26 mouse cellular contexts compared by ENCODE assay signal in the genomic region with DNA sequence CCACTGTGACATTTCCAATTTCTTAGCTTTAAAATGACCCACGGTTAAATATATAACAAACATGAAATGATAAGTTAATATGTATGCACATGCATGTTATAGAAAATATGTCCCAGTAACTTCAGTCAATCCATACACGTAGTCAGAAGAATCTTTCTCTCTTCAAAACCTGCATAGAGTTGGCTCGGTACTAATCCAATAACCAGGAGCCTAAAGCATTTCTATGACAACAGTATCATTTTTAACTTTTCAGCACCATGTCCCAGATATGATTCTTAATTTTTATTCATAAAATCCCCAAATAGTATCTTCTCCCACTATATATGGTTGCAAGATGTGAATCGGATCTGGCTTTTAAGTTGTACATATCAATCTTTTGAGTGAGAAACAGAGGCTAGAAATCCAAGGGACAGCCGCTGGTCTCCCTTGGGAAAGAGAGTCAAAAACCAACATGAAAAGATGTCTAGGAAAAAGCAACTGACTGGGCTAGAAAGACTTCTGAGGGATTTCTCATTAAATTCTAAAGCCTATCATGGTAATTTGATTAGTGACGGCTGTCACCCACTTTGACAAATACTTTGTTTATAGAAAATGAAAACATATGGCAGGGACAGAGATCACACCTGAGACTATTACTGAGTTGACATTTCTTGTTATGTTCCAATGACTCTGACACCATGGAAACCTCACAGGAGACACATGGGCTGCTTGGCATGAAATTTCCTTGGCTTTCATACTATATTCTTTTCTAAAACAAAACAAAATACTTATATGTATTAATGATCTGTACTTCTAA.
DNase-seq lines count a peak whose midpoint lies in the region; ATAC-seq and TF ChIP-seq lines count a peak whose summit lies in the region.
"Had no signal": no experiment of that assay in that cellular context is flagged by ENCODE, and none has a peak within 500 bp of the region (broad histone marks: within the 10 kb centered on the region; RNA-seq: fewer than 3 reads in every experiment).

No protein-coding gene starts in this region.

- H3K27ac ChIP-seq in midbrain, embryonic 11.5 days (ENCODE audit: low read depth, low read length) = no peak overlapping the region
- no peak overlapping the region for H3K27ac ChIP-seq in midbrain, embryonic 15.5 days
- no peak overlapping the region for H3K27ac ChIP-seq in hindbrain, embryonic 12.5 days
- no peak overlapping the region for H3K27ac ChIP-seq in left cerebral cortex, adult 2 months
- H3K27ac ChIP-seq: embryonic facial prominence, embryonic 12.5 days; forebrain, embryonic 12.5 days; gastrocnemius, adult 2 months; heart, embryonic 10.5 days; kidney, embryonic 15.5 days; limb, embryonic 15.5 days; liver, embryonic 14.5 days; neural tube, embryonic 12.5 days had no signal

- no peak overlapping the region for H3K9ac ChIP-seq in midbrain, embryonic 11.5 days (ENCODE audit: low read length)
- no peak overlapping the region for H3K9ac ChIP-seq in midbrain, embryonic 15.5 days
- H3K9ac ChIP-seq in hindbrain, embryonic 12.5 days = no peak overlapping the region
- H3K9ac ChIP-seq: embryonic facial prominence, embryonic 12.5 days; forebrain, embryonic 12.5 days; kidney, embryonic 15.5 days; limb, embryonic 15.5 days; liver, embryonic 14.5 days; lung, embryonic 14.5 days; neural tube, embryonic 12.5 days had no signal

- H3K4me3 ChIP-seq in midbrain, embryonic 11.5 days (ENCODE audit: low read depth, low read length) = no peak overlapping the region
- no peak overlapping the region for H3K4me3 ChIP-seq in midbrain, embryonic 15.5 days
- H3K4me3 ChIP-seq in hindbrain, embryonic 12.5 days = no peak overlapping the region
- no peak overlapping the region for H3K4me3 ChIP-seq in left cerebral cortex, adult 2 months
- H3K4me3 ChIP-seq: embryonic facial prominence, embryonic 12.5 days; forebrain, embryonic 12.5 days; gastrocnemius, adult 2 months; heart, embryonic 10.5 days; kidney, embryonic 15.5 days; limb, embryonic 15.5 days; neural tube, embryonic 12.5 days had no signal

- no peaks in the 10 kb centered on the region for H3K9me3 ChIP-seq in midbrain, embryonic 11.5 days (ENCODE audit: control insufficient read depth, low read length)
- no peaks in the 10 kb centered on the region for H3K9me3 ChIP-seq in midbrain, embryonic 15.5 days
- H3K9me3 ChIP-seq in hindbrain, embryonic 12.5 days (replicated peaks) = no peaks in the 10 kb centered on the region
- H3K9me3 ChIP-seq: embryonic facial prominence, embryonic 12.5 days; forebrain, embryonic 12.5 days; heart, embryonic 10.5 days; kidney, embryonic 15.5 days; limb, embryonic 15.5 days; neural tube, embryonic 12.5 days had no signal

- H3K27me3 ChIP-seq in midbrain, embryonic 11.5 days (ENCODE audit: control insufficient read depth, insufficient read depth, low read length) = no peaks in the 10 kb centered on the region
- H3K27me3 ChIP-seq in midbrain, embryonic 15.5 days (replicated peaks) = no peaks in the 10 kb centered on the region
- no peaks in the 10 kb centered on the region for H3K27me3 ChIP-seq in hindbrain, embryonic 12.5 days
- H3K27me3 ChIP-seq: CH12.LX; embryonic facial prominence, embryonic 12.5 days; forebrain, embryonic 12.5 days; kidney, embryonic 15.5 days; limb, embryonic 15.5 days; neural tube, embryonic 12.5 days had no signal

- no peaks in the 10 kb centered on the region; the same call in 1 of the 2 replicates for H3K4me1 ChIP-seq in midbrain, embryonic 11.5 days (ENCODE audit: control insufficient read depth, insufficient read depth, low read length)
- no peaks in the 10 kb centered on the region for H3K4me1 ChIP-seq in midbrain, embryonic 15.5 days
- no peaks in the 10 kb centered on the region; the same call in 1 of the 2 replicates for H3K4me1 ChIP-seq in hindbrain, embryonic 12.5 days
- H3K4me1 ChIP-seq: embryonic facial prominence, embryonic 12.5 days; forebrain, embryonic 12.5 days; heart, embryonic 10.5 days; kidney, embryonic 15.5 days; limb, embryonic 15.5 days; neural tube, embryonic 12.5 days had no signal

- intact Hi-C loops in gastrocnemius, postnatal 36 days (cut with DNase I) = no loop called here
- intact Hi-C loops in left cerebral cortex, adult 2 months (cut with DNase I) = no loop called here

- DNase-seq in midbrain, embryonic 11.5 days (ENCODE audit: low spot score, missing footprints) = peak; percentile 84
- peak; percentile 6 for DNase-seq in mesoderm, embryonic 11.5 days (ENCODE audit: low read depth, low spot score)
- DNase-seq in gastrocnemius, postnatal 36 days = no peak
- DNase-seq in left cerebral cortex, adult 2 months (ENCODE audit: extremely low spot score in 1 of 2, low spot score in 2 of 2) = no peak
- no peak for DNase-seq in adrenal gland, postnatal 10 days
- DNase-seq: adrenal gland, adult 2 months; cerebellum, adult 2 months; cerebellum, postnatal 25 days; gastrocnemius, adult 2 months; kidney, postnatal 4 days; left cerebral cortex, postnatal 4 days; lung, embryonic 14.5 days; right cerebral cortex, postnatal 25 days; spleen, adult 18-20 months had no signal

- WGBS in midbrain, embryonic 11.5 days = 55% methylated on average over 6 of the region's 6 CpGs
- 47% methylated on average over 6 of the region's 6 CpGs for WGBS in midbrain, embryonic 15.5 days
- 61% methylated on average over 6 of the region's 6 CpGs for WGBS in hindbrain, embryonic 12.5 days

- TF ChIP-seq CTCF in left cerebral cortex, adult 2 months (IDR thresholded peaks at IDR 0.05) = no peak

- ATAC-seq in midbrain, embryonic 11.5 days (ENCODE audit: low FRiP score) = peak; percentile 85
- no peak; the same call in 1 of the 2 replicates for ATAC-seq in midbrain, embryonic 15.5 days (replicated peaks)
- peak; percentile 91 for ATAC-seq in hindbrain, embryonic 12.5 days (ENCODE audit: low FRiP score)
- ATAC-seq: intestine, postnatal 0 days had no signal

- H3K4me2 ChIP-seq in midbrain, embryonic 11.5 days = no peak overlapping the region
- no peak overlapping the region for H3K4me2 ChIP-seq in midbrain, embryonic 15.5 days
- no peak overlapping the region for H3K4me2 ChIP-seq in hindbrain, embryonic 12.5 days (replicated peaks)
- H3K4me2 ChIP-seq: embryonic facial prominence, embryonic 12.5 days; forebrain, embryonic 12.5 days; kidney, embryonic 15.5 days; limb, embryonic 15.5 days; lung, embryonic 14.5 days; neural tube, embryonic 12.5 days had no signal

- no peaks in the 10 kb centered on the region for H3K36me3 ChIP-seq in midbrain, embryonic 11.5 days (ENCODE audit: control insufficient read depth, insufficient read depth, low read length)
- no peaks in the 10 kb centered on the region for H3K36me3 ChIP-seq in midbrain, embryonic 15.5 days (replicated peaks)
- H3K36me3 ChIP-seq in hindbrain, embryonic 12.5 days = no peaks in the 10 kb centered on the region
- H3K36me3 ChIP-seq: embryonic facial prominence, embryonic 12.5 days; forebrain, embryonic 12.5 days; G1E; heart, embryonic 10.5 days; kidney, embryonic 15.5 days; limb, embryonic 15.5 days; neural tube, embryonic 12.5 days had no signal

Comparison
In these comparisons a context has a peak if more than half of its experiments do, and no peak if none do; other contexts are left out.
1. DNase-seq: peak in midbrain, embryonic 11.5 days (single experiment) and mesoderm, embryonic 11.5 days (single experiment); none in gastrocnemius, postnatal 36 days (0 of 2), left cerebral cortex, adult 2 months (0 of 2) and adrenal gland, postnatal 10 days (single experiment).